Mouse (Mus musculus) brain, adult 10 weeks (tissue): ENCODE results near the gene Shisa3. TPM values are rescaled to one million over a fixed set of nuclear protein-coding genes. Genes with fewer than 3 reads are reported as not detected.

Experiments used
- polyA plus RNA-seq: library from polyadenylated mRNA; stranded (reverse); fragments of 350-450 nt; fragmentation: Illumina TruSeq; extraction: RNeasy Lipid Tissue Mini Kit (QIAGEN cat#74804); gene quantifications from one replicate; pipeline ENCODE4 v1.2.3, GENCODE M21; 2015; ENCODE audit warnings: low read depth, low replicate concordance

Shisa3 gene
- 0.71 TPM for polyA plus RNA-seq

DNA sequence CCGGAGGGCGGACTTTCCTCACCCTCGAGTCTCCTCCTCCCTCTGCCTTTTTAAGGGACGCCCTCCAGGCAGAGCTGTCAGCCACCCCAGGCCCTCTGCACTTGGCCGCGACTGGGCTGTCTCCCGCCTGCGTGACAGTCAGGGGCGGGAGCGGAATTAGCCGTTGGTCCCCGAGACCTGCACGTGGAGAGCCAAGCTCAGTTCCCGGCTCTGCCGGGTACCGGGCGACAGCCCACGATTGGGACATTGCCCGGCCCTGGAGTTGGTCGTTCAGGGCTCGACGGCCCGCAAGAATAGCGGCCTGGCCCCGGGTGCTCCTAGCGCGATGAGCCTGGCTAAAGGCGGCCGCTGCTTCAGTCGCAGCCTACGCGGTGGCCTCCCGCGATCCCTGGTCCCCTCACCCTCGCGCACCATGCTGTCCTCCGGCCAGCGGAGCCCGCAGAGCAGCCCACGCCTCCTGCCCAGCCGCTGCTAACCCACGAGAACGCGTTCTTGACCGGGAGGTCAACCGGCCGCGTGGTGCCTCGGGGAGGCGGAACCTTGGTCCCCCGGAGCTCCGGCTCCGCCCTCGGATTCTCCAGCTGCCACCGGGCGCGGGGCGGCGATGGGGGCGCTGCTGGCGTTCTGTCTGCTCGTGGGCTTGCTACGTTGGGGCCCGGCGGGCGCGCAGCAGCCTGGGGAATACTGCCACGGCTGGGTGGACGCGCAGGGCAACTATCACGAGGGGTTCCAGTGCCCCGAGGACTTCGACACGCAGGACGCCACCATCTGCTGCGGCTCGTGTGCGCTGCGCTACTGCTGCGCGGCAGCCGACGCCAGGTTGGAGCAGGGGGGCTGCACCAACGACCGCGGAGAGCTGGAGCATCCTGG is at the start of gene Shisa3:
TSS of gene Shisa3 (plus strand) at position 79 of the 870 bp plus-strand sequence.

Other genes with a start within 250 kb of the Shisa3 start
- 2.9 TPM for gene Bend4, start 179.6 kb upstream of the Shisa3 start, polyA plus RNA-seq
- 71.3 TPM for gene Atp8a1, start 239.6 kb downstream of the Shisa3 start, polyA plus RNA-seq